Mouse (Mus musculus) kidney, postnatal 36 days (tissue): ENCODE data around the gene Ankmy1.
A peak's percentile ranks its signal among the peaks of the same experiment; 100 is the strongest.

Experiments
- DNase-seq, 2 experiments: peaks; one replicate each; pipeline ENCODE4 v3.0.0; 2021 to 2022; ENCODE audit warnings: mixed read lengths in 2 of 2

Ankmy1 gene

GRCm38 (mm10) chr1:92910925-92911720 is 8.4 kb upstream of the Ankmy1 start:
- peak; percentile 43 to 77 for DNase-seq

DNA sequence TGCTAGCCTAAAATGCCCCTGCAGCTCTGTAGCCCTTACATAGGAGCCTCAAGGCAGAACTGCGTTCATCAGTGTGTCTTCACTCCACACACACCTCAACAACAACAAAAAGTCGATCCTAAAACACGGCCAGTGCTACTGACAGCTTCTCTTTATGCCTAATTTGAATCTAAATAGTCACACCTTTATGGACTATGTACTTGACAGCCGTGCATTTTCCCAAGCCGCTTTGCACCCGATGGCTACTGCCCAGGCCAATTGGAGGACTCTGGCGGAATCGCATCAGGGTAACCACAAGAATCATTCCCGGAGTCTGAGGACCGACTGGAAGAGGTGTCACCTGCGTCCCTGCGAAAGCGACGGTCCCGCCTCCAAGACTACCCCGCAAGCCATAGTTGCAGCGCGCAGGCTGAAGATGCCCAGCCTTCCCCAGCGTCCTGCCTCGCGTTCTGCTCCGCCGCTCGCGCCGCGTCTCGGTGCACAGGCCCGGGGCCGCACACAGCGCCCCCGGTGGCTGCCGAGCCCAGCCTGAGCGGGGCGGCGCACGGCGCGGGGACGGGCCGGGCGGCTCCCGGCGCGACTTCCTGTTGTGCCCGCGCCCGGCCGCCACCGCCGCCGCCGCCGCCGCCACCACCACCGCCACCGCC is 7.7 kb upstream of the Ankmy1 start, which contains the start of gene Rnpepl1:
TSS of gene Rnpepl1 (plus strand) at position 545 of the 647 bp plus-strand sequence.
- DNase-seq, result peak; percentile 80 to 91

- DNase-seq, result peak; percentile 23
Observed at GRCm38 (mm10) chr1:92909068-92909467, 6.4 kb upstream of the Ankmy1 start.

- no peak for DNase-seq
Observed at GRCm38 (mm10) chr1:92908664-92909063, 6.0 kb upstream of the Ankmy1 start.

GRCm38 (mm10) chr1:92907632-92908360 is 5.1 kb upstream of the Ankmy1 start:
- no peak for DNase-seq

DNA sequence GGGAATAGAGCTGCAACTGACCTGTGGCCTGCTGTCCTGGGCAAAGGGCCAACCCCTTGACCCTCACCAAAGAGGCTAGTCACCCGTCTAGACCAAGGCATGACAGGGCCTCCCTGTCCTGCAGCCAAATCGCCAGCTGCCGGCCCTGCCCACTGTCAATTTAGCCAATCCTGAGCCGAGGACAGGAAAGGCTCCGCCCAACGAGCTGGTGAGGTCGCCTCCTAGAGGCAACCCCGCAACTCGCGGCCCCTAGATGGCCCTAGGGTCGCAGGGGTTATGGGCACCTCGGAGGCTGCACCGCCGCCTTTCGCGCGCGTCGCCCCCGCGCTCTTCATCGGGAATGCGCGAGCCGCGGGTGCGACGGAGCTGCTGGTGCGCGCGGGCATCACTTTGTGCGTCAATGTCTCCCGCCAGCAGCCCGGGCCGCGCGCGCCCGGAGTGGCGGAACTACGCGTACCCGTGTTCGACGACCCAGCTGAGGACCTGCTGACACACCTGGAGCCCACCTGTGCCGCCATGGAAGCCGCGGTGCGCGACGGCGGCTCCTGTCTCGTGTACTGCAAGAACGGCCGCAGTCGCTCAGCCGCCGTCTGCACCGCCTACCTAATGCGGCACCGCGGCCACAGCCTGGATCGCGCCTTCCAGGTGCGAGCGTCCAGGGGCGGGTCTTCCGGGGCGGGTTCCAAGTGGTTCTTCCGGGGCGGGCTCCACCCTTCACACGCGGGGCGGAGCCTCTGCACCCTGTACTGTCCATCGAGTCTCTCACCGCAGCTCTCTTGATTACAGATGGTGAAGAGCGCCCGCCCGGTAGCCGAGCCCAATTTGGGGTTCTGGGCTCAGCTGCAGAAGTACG is 4.3 kb upstream of the Ankmy1 start, which contains the start of gene Dusp28:
TSS of gene Dusp28 (plus strand) at position 203 of the 853 bp plus-strand sequence.
- peak; percentile 96 to 97 for DNase-seq

GRCm38 (mm10) chr1:92905703-92906310 is 3.1 kb upstream of the Ankmy1 start:
- DNase-seq, result no peak

DNA sequence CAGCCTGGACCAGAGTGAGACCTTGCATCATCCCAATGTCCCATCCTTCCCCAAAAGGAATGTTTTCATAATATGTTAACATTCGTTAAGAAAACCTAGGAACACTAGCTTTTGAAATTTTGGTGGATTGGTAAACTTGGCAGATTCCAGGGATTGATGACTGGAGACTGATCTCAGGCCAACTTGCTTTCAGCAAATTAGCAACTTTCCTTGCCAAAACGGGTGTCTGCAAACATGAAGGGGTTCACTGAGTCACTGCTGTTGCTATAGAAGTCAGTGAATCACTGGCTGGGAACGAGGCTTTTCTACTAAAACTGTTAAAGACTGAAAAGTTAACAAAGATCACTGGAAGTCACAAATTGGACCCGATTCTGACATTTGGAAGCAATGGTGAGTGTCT is 921 bp upstream of the Ankmy1 start:
- no peak for DNase-seq

DNA sequence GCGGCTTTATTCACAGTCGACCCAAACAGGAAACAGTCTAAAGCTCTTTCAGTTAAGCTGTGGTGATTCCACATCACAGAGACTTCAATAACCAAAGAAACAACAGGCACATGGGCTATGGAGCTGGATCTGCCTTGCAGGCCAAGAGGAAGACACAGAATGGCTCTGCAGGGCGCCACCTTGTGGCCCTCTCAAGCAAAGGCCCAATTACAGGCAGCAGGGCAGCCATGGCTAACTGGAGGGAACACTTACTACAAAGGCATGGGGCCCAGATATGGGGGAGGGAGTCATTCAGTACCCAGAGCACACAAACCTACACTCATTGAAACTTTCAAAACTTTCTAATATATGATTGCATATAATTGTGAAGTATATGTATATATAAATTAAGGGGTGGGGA is 7.6 kb downstream of the Ankmy1 start:
- DNase-seq, result peak; percentile 74 to 87

DNA sequence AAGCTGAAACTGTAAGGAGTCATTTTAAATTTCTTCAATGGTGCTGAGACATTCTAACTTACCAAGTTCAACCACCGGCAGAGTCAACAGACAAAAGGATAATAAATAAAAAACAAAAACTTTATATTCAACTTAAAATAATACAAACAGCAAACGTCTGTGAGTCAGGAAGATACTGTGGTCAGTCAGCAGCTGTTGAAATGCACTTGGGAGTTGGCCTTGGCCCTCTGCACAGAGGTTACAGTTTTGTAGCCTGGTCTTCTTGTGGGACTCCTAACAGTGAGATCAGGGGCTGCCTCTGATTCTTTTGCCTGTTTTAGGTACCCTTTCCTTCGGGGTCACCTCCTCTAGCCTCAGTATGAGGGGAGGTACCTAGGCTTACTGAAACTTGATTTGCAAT is 8.8 kb downstream of the Ankmy1 start:
- no peak for DNase-seq

DNA sequence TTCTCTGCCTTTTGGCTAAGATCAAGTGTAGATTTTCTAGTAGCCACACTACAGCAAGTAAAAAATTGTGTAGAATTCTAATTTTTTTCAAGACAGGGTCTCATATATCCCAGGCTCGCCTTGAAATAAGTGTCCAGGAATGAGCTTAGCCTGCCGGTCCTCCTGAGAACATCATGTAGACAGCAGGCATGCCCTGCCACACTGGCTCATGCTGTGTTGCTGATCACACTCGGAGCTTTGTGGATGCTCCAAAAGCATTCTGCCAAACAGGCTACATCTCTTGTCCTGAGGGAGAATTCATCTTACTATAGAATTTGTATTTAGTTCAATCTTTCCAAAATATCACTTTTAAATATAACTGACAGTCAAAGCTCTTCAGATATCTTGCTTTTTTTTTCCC is 9.9 kb downstream of the Ankmy1 start:
- no peak for DNase-seq

- DNase-seq, result no peak
Observed at GRCm38 (mm10) chr1:92888901-92889655, 13.6 kb downstream of the Ankmy1 start.

- DNase-seq, result no peak
Observed at GRCm38 (mm10) chr1:92881982-92882381, 20.7 kb downstream of the Ankmy1 start.

DNA sequence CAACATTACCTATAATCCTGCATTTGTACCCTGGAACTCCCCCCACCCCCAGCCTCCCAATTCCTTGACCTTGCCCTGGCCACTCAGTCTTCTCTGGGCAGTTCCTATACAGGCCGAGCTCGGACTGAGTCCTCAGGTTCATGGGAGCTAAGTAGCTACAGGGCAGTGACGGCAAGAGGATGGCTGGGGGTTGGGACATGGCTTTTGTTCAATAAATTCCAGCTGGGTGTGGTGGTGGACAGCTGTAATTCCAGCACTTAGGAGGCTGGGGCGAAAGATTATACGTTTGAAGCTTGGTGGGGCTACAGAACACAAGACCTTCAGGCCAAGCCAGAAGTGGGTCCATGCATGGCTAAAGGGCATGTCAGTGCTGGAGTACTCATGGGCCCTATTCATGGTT is 22.6 kb downstream of the Ankmy1 start:
- DNase-seq, result no peak

GRCm38 (mm10) chr1:92879266-92879665 is 23.4 kb downstream of the Ankmy1 start:
- no peak for DNase-seq

- DNase-seq, result no peak
Observed at GRCm38 (mm10) chr1:92878066-92878741, 24.5 kb downstream of the Ankmy1 start.

- DNase-seq, result no peak
Observed at GRCm38 (mm10) chr1:92877431-92877978, 25.2 kb downstream of the Ankmy1 start.

DNA sequence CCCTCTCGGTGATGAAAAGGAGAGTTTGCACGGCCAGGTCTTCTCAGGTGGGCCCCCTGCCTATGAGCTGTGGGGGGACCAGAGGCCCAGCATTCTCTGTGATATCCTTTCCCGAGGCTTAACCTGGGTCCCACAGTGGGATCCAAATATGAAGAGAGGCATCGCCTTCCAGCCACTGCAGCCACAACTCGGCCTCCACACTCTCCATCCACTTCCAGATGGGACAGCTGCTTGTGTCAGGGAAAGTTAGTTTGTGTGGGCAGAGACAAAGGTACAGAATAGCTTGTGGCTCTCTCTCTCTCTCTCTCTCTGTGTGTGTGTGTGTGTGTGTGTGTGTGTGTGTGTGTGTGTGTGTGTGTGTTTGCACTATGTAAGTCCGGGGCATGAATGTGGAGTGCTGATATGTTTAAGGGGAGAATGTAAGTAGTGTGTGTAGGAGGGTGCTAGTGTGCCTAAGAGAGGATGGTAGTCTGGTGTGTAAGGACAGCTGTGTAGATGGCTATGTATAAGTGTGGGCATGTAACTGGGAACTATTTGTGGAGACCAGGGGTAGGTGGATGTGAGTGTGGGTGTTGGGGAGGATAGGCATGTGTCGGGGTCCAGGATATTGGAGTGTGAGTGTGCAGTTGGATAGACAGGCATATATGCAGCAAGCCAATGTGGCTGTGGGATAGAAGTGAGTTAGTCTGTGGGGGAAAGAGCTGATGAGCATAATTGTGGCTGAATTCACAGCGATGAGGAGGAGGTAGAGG is 27.2 kb downstream of the Ankmy1 start:
- DNase-seq, result no peak

GRCm38 (mm10) chr1:92874011-92874410 is 28.7 kb downstream of the Ankmy1 start:
- DNase-seq, result peak; percentile 47 to 57

DNA sequence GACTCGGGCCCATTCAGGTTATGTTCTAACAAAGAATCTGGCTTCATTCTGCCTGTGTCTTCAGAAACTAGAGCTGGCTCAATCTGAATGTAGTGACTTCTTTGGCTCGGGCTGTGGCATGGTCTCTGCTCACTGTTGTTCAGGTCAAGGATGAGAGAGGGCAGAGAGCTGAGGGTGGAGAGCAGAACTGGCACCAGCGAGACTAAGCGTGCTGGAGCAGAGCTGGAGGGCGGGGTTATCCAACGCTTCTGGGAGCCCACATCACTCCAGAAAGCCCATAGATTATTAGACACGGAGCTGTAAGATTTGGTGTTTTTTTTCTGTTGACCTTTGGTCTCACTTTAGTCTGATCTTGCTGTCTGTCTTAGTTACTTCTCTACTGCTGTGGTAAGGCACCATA is 30.0 kb downstream of the Ankmy1 start:
- DNase-seq, result peak; percentile 22 to 37
